Mouse (Mus musculus) bone marrow macrophage, adult 2 months (primary cell): ENCODE data around the gene Arf4. TPM values are rescaled to one million over a fixed set of nuclear protein-coding genes. Genes with fewer than 3 reads are reported as not detected.

ENCODE experiments used
- H3K27ac ChIP-seq: 2 replicates; pipeline ENCODE4 v1.5.1; 2012; ENCODE audit warnings: low read depth, low read length; ENCODE audit not compliant: insufficient read depth
- H3K4me1 ChIP-seq: 2 replicates; pipeline ENCODE4 v1.6.1; 2012; ENCODE audit warnings: low read length; ENCODE audit not compliant: control insufficient read depth, insufficient read depth
- H3K4me3 ChIP-seq: 2 replicates; pipeline ENCODE4 v1.5.1; 2012; ENCODE audit warnings: mild to moderate bottlenecking, low read length, moderate library complexity; ENCODE audit not compliant: insufficient read depth
- CTCF ChIP-seq: IDR thresholded peaks from 2 replicates; pipeline ENCODE4 v1.5.1; 2012; ENCODE audit warnings: low read depth, mild to moderate bottlenecking, low read length, moderate library complexity
- POLR2A ChIP-seq: IDR thresholded peaks from 2 replicates; pipeline ENCODE4 v1.6.1; 2012; ENCODE audit warnings: mild to moderate bottlenecking, low read depth, low read length, borderline replicate concordance
- polyA plus RNA-seq: library from polyadenylated mRNA; stranded (reverse); fragments of >200 nt; gene quantifications from 2 replicates; pipeline ENCODE4 v1.2.4, GENCODE M21; 2012; ENCODE audit not compliant: missing spikeins, insufficient read depth, insufficient read length

Arf4 gene
- 151 and 154 TPM in 2 replicates for polyA plus RNA-seq

- Histone ChIP-seq H3K4me3 (peak within 1 kb of the TSS; percentile 92), H3K4me1 (peaks cover 7% of the 10 kb centered on the region), H3K27ac (peak within 1 kb of the TSS; percentile 84)
- no peak for TF ChIP-seq CTCF
- no peak for TF ChIP-seq POLR2A
These were observed at the start of gene Arf4 for GRCm38 (mm10) chr14:26637851-26638707. Gene Arf4, plus strand, starts transcription at chr14:26638074.

GRCm38 (mm10) chr14:26591353-26591752 is 46.5 kb upstream of the Arf4 start:
- no peak overlapping the region for H3K4me3 ChIP-seq
- H3K4me1 ChIP-seq, result peaks cover 3% of the 10 kb centered on the region; the same call in 1 of the 2 replicates
- no peak overlapping the region for H3K27ac ChIP-seq
- TF ChIP-seq POLR2A, result no peak
- no peak for TF ChIP-seq CTCF

- H3K27ac ChIP-seq, result no peak overlapping the region
- TF ChIP-seq CTCF, result no peak
- no peak for TF ChIP-seq POLR2A
- peaks cover 3% of the 10 kb centered on the region; the same call in 1 of the 2 replicates for H3K4me1 ChIP-seq
- no peak overlapping the region for H3K4me3 ChIP-seq
These were observed 44.5 kb upstream of the Arf4 start for GRCm38 (mm10) chr14:26593281-26593895.

- TF ChIP-seq CTCF (no peak), POLR2A (no peak)
- peaks cover 3% of the 10 kb centered on the region; the same call in 1 of the 2 replicates for H3K4me1 ChIP-seq
- no peak overlapping the region for H3K27ac ChIP-seq
- no peak overlapping the region for H3K4me3 ChIP-seq
These were observed 42.7 kb upstream of the Arf4 start for GRCm38 (mm10) chr14:26595167-26595566.

GRCm38 (mm10) chr14:26595695-26596365 is 42.0 kb upstream of the Arf4 start:
- H3K27ac ChIP-seq, result no peak overlapping the region
- TF ChIP-seq CTCF, result no peak
- TF ChIP-seq POLR2A, result no peak
- no peak overlapping the region for H3K4me3 ChIP-seq
- peaks cover 3% of the 10 kb centered on the region; the same call in 1 of the 2 replicates for H3K4me1 ChIP-seq

GRCm38 (mm10) chr14:26605354-26605753 is 32.5 kb upstream of the Arf4 start:
- TF ChIP-seq POLR2A, result no peak
- no peak for TF ChIP-seq CTCF
- 0 out of 2 replicates have a peak, but pooled peaks cover 2% of the 10 kb centered on the region for H3K4me1 ChIP-seq
- H3K27ac ChIP-seq, result no peak overlapping the region
- H3K4me3 ChIP-seq, result no peak overlapping the region

GRCm38 (mm10) chr14:26609674-26610073 is 28.2 kb upstream of the Arf4 start:
- H3K27ac ChIP-seq, result no peak overlapping the region
- no peak overlapping the region for H3K4me3 ChIP-seq
- TF ChIP-seq CTCF, result no peak
- TF ChIP-seq POLR2A, result no peak
- peaks cover 15% of the 10 kb centered on the region for H3K4me1 ChIP-seq

GRCm38 (mm10) chr14:26610689-26611088 is 27.2 kb upstream of the Arf4 start:
- no peak overlapping the region for H3K4me3 ChIP-seq
- TF ChIP-seq CTCF (no peak), POLR2A (no peak)
- H3K4me1 ChIP-seq, result peaks cover 15% of the 10 kb centered on the region
- H3K27ac ChIP-seq, result no peak overlapping the region

GRCm38 (mm10) chr14:26625301-26625700 is 12.6 kb upstream of the Arf4 start:
- TF ChIP-seq CTCF (no peak), POLR2A (no peak)
- Histone ChIP-seq H3K4me1 (peaks cover 42% of the 10 kb centered on the region), H3K4me3 (no peak overlapping the region), H3K27ac (no peak overlapping the region)

- TF ChIP-seq POLR2A, result no peak
- no peak for TF ChIP-seq CTCF
- no peak overlapping the region for H3K4me3 ChIP-seq
- H3K27ac ChIP-seq, result peak overlapping the region; percentile 92
- peaks cover 42% of the 10 kb centered on the region for H3K4me1 ChIP-seq
These were observed 11.2 kb upstream of the Arf4 start for GRCm38 (mm10) chr14:26626605-26627140.
